Mouse (Mus musculus): ENCODE measurements around the gene Eipr1.
"Not testable (repeated sequence)": the region's sequence is repeated elsewhere in the genome, so short reads cannot be mapped to it uniquely, and the experiment has no call there.

Gene Eipr1

GRCm38 (mm10) chr12:28891523-28891922 is 139.9 kb downstream of the Eipr1 start:
- DNase-seq: no peak

- no peak for DNase-seq
These were observed 145.0 kb downstream of the Eipr1 start for GRCm38 (mm10) chr12:28896577-28896976.

GRCm38 (mm10) chr12:28898307-28898706 is 146.7 kb downstream of the Eipr1 start:
- DNase-seq: no peak

GRCm38 (mm10) chr12:28899696-28900095 is 148.1 kb downstream of the Eipr1 start:
- no peak for DNase-seq

- no peak for DNase-seq
These were observed 148.7 kb downstream of the Eipr1 start for GRCm38 (mm10) chr12:28900341-28900740.

- no peak for DNase-seq
These were observed 150.5 kb downstream of the Eipr1 start for GRCm38 (mm10) chr12:28902132-28902531.

GRCm38 (mm10) chr12:28903082-28903481 is 151.5 kb downstream of the Eipr1 start:
- DNase-seq: no peak

- DNase-seq: no peak
These were observed 153.9 kb downstream of the Eipr1 start for GRCm38 (mm10) chr12:28905486-28905885.

GRCm38 (mm10) chr12:28906016-28906415 is 154.4 kb downstream of the Eipr1 start:
- no peak for DNase-seq

- DNase-seq: no peak
These were observed 155.2 kb downstream of the Eipr1 start for GRCm38 (mm10) chr12:28906809-28907297.

- no peak for DNase-seq
These were observed 156.2 kb downstream of the Eipr1 start for GRCm38 (mm10) chr12:28907814-28908213.

- DNase-seq: no peak
These were observed 158.2 kb downstream of the Eipr1 start for GRCm38 (mm10) chr12:28909851-28910250.

- no peak for DNase-seq
These were observed 159.0 kb downstream of the Eipr1 start for GRCm38 (mm10) chr12:28910568-28910967.

GRCm38 (mm10) chr12:28912351-28912936 is 160.8 kb downstream of the Eipr1 start:
- no peak for DNase-seq

GRCm38 (mm10) chr12:28913099-28913498 is 161.5 kb downstream of the Eipr1 start:
- no peak for DNase-seq

- DNase-seq: not testable (repeated sequence)
These were observed 162.5 kb downstream of the Eipr1 start for GRCm38 (mm10) chr12:28914056-28914455.

All from cerebellum, postnatal 25 days (tissue).